Mouse (Mus musculus): ENCODE data around the gene Pdap1. TPM values are rescaled to one million over a fixed set of nuclear protein-coding genes. Genes with fewer than 3 reads are reported as not detected.

Pdap1 gene
- polyA plus RNA-seq, 1 experiment from 2014 or later: 34.0 TPM

- TF ChIP-seq CTCF (IDR thresholded peaks at IDR 0.05; ENCODE audit: low read depth) (no peak), EP300 (IDR thresholded peaks at IDR 0.05; ENCODE audit: low read depth) (no peak)
- Histone ChIP-seq H3K4me2 (ENCODE audit: low read depth, low read length) (no peak overlapping the region), H3K4me3 (ENCODE audit: low read depth, low read length) (no peak overlapping the region), H3K9ac (replicated peaks) (no peak overlapping the region), H3K27ac (ENCODE audit: low read depth) (no peak overlapping the region), H3K4me1 (ENCODE audit: insufficient read depth) (peaks cover 11% of the 10 kb centered on the region), H3K27me3 (ENCODE audit: insufficient read depth, low read length) (no peaks in the 10 kb centered on the region), H3K9me3 (ENCODE audit: low read length) (no peaks in the 10 kb centered on the region), H3K36me3 (replicated peaks; ENCODE audit: insufficient read depth, low read length) (no peaks in the 10 kb centered on the region)
- ATAC-seq (no peak), DNase-seq (no peak)
- 83% methylated on average over 10 of the region's 10 CpGs for WGBS (ENCODE audit: insufficient replicate concordance)
Observed at GRCm38 (mm10) chr5:145081866-145082613, 58.0 kb downstream of the Pdap1 start.

Other genes with a start within 250 kb of the Pdap1 start
- gene Smurf1, start 174.4 kb downstream of the Pdap1 start, polyA plus RNA-seq (2015; fragmentation: Nextera tagmentation; extraction: Ambion mirVana): 2.1 and 2.2 TPM in 2 replicates
- gene Gm4871, start 107.5 kb downstream of the Pdap1 start, polyA plus RNA-seq (2015; fragmentation: Nextera tagmentation; extraction: Ambion mirVana): not detected in 2 replicates
- gene 1700018F24Rik, start 97.2 kb downstream of the Pdap1 start, polyA plus RNA-seq (2015; fragmentation: Nextera tagmentation; extraction: Ambion mirVana): not detected in 2 replicates
- 49.1 and 51.1 TPM in 2 replicates for gene Arpc1a, start 56.4 kb downstream of the Pdap1 start, polyA plus RNA-seq (2015; fragmentation: Nextera tagmentation; extraction: Ambion mirVana)
- not detected in 2 replicates for gene Kpna7, start 56.2 kb downstream of the Pdap1 start, polyA plus RNA-seq (2015; fragmentation: Nextera tagmentation; extraction: Ambion mirVana)
- gene Arpc1b, start 26.0 kb downstream of the Pdap1 start, polyA plus RNA-seq (2015; fragmentation: Nextera tagmentation; extraction: Ambion mirVana): 157 and 181 TPM in 2 replicates
- gene Bud31, start 124 bp upstream of the Pdap1 start, polyA plus RNA-seq (2015; fragmentation: Nextera tagmentation; extraction: Ambion mirVana): 94.8 and 97.2 TPM in 2 replicates
- gene Ptcd1, start 26.9 kb upstream of the Pdap1 start, polyA plus RNA-seq (2015; fragmentation: Nextera tagmentation; extraction: Ambion mirVana): 4.4 and 5.5 TPM in 2 replicates
- 18.1 and 19.3 TPM in 2 replicates for gene Cpsf4, start 27.0 kb upstream of the Pdap1 start, polyA plus RNA-seq (2015; fragmentation: Nextera tagmentation; extraction: Ambion mirVana)
- 411 and 425 TPM in 2 replicates for gene Atp5j2, start 51.8 kb upstream of the Pdap1 start, polyA plus RNA-seq (2015; fragmentation: Nextera tagmentation; extraction: Ambion mirVana)
- gene Zkscan14, start 61.6 kb upstream of the Pdap1 start, polyA plus RNA-seq (2015; fragmentation: Nextera tagmentation; extraction: Ambion mirVana): 5.0 and 5.5 TPM in 2 replicates
- gene Zkscan5, start 64.3 kb upstream of the Pdap1 start, polyA plus RNA-seq (2015; fragmentation: Nextera tagmentation; extraction: Ambion mirVana): 2.8 and 3.8 TPM in 2 replicates
- 25.4 and 27.4 TPM in 2 replicates for gene Zfp655, start 91.5 kb upstream of the Pdap1 start, polyA plus RNA-seq (2015; fragmentation: Nextera tagmentation; extraction: Ambion mirVana)
- 0.22 and 0.25 TPM in 2 replicates for gene Zscan25, start 140.3 kb upstream of the Pdap1 start, polyA plus RNA-seq (2015; fragmentation: Nextera tagmentation; extraction: Ambion mirVana)
- gene Cyp3a57, start 205.0 kb upstream of the Pdap1 start, polyA plus RNA-seq (2015; fragmentation: Nextera tagmentation; extraction: Ambion mirVana): 1.0 and 1.2 TPM in 2 replicates